Mouse (Mus musculus) spleen, adult 2 months (tissue): ENCODE results near the gene Aldh1a7.

Source experiments
- CTCF ChIP-seq: fragments of 200-500 bp; IDR thresholded peaks from 2 replicates; pipeline ENCODE4 v1.5.1; 2011; ENCODE audit warnings: mild to moderate bottlenecking, inconsistent platforms; ENCODE audit not compliant: insufficient read depth, insufficient read length, insufficient replicate concordance; ENCODE audit errors: extremely low read depth
- POLR2A ChIP-seq: fragments of 200-500 bp; IDR thresholded peaks from 2 replicates; pipeline ENCODE4 v1.6.1; 2011; ENCODE audit warnings: low read depth, low read length, inconsistent platforms

DNA sequence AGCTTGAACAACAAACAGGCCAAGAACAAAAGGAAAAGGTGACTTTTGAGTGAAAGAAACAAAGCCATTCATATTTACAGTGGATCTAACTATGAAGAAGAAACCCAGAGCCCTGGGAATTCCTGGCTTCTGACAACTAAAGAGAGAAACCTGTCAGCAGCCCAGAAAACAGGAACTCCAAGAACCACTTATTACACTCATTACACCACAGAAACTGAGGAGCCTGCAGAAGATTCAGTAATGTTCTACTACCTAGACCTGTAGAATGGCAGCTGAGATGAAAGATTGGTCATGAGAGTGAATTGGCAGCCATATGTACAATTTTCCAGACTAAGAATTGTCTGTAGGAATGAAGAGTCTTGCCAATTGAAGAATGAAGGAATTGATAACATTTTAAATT lies 20.2 kb downstream of the Aldh1a7 start:
- no peak for TF ChIP-seq POLR2A
- TF ChIP-seq CTCF = no peak
